Mouse (Mus musculus) MEL-GATA-1-ER (cell line): ENCODE measurements around the gene Mib2.
"Not testable (repeated sequence)": the region's sequence is repeated elsewhere in the genome, so short reads cannot be mapped to it uniquely, and the experiment has no call there.

ENCODE experiments used
- DNase-seq: peaks from one replicate; pipeline ENCODE4 v3.0.0-alpha.2; 2012; ENCODE audit warnings: low read depth; ENCODE audit errors: extremely low read depth

The Mib2 gene

DNA sequence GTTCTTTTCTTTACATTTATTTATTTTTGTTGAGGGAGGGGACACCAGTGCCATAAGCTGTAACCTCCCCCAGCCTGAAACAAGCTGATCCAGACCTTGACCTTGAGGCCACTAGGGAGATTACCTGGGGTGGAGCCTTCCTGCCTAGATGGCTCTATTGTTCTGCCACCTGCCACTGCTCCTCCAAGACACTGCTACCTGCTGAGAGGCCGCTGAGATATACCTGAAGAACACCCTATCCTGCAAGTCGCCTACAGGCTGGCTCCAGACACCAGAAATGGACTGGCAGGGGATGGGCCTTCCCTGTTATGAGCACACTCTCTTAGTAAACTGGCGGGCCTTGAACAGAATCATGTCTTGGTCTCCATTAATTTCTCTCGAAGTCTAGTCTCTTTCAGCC lies 1.2 kb upstream of the Mib2 start:
- DNase-seq = not testable (repeated sequence)

DNA sequence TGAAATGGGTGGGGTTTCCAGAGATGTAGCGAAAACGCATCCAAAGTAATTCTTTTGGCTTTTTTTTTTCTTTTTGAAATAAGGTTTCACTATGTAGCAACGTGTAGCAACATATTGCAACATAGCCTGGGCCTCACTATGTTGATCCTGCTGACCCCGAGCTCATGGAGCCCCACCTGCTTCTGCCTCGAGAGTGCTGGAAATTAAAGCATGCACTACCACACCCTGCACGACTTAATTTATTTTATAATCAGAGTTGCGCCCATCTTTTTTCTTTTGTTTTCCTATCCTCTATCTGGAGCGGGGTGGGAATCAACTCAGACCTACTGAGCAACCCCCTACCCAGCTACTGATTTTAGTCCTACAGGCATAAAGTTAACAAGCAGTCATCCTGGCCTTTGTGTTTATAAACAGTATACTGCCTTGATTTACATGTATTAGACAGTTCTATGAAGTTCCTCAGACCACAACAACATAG lies 639 bp upstream of the Mib2 start:
- no peak for DNase-seq

DNA sequence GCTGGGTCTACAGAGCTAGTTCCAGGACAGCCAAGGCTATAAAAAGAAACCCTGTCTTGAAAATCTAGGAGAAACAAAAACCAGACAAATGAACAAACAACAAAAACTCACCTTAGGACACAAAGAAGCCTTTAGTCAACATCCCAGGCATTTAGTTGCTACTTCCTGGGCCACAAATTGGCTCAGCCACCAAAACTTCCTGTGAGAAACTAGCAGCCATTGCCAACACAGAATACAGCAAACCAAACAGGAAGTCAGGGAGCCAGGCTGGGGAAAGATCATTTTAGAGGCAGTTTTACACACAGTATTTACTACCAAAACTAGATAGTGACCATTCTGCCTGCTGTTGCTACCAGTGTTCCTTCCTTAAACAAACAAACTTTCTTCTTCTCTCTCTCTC lies 2.1 kb downstream of the Mib2 start:
- no peak for DNase-seq

DNA sequence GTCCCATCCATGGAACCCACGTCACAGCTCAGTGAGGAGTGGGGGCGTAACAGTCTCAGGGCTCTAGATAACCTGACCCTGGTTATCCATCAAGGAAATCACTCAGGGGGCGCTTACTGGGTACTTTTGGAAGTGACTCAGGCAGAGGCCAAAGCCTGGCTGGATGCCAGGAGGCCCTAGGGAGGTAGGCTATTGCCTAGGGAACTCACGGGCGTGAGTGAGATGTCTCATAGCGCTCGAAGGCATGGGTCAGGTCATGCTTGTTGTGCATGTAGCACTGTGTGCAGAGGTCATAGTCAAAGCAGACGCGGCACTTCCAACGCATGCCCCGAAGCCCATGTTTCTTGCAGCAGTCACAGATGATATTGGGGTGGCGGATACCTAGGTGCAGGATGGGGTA lies 8.4 kb downstream of the Mib2 start:
- no peak for DNase-seq

DNA sequence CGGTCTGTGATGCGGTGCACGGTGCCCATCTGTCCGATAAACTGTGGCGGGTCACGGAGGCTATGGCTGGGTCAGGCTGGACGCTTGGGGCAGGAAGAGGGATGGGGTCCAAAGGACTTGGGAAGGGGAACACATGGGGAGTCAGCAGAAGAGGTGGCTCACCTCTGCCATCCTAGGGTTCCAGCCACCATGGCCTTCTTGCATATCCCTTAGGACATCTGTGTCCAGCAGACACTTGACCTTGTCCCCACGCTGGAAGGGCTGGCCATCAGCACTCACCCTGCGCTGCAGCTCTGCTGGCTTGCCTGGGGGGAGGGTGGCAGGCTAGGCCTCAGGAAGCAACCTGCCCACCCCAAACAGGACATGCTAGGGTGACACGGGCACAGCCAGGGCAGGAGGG lies 10.0 kb downstream of the Mib2 start:
- DNase-seq = no peak

DNA sequence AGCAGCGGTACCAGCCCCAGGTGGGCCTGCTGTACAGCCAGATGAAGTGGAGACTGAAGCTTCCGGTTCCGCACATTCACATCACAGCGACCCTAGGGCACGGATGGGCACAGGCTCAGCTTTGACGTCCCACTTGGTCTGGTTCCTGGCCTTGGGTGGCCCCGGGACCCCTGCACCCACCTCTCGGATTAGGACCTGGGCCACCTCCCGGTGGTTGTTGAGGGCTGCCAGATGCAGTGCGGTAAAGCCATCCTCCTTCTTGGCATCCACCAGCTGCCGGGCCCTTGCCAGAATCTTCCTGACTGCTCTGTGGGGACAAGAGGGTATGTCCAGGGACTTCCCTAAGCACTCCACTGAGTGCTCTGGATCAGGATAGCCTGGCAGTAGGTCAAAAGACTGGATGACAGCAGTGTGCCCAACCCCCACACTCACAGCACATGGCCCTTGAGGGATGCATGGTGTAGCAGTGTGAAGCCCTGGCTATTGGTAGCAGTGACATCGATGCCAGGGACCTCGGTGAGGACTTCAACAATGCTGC lies 12.7 kb downstream of the Mib2 start:
- no peak for DNase-seq

DNA sequence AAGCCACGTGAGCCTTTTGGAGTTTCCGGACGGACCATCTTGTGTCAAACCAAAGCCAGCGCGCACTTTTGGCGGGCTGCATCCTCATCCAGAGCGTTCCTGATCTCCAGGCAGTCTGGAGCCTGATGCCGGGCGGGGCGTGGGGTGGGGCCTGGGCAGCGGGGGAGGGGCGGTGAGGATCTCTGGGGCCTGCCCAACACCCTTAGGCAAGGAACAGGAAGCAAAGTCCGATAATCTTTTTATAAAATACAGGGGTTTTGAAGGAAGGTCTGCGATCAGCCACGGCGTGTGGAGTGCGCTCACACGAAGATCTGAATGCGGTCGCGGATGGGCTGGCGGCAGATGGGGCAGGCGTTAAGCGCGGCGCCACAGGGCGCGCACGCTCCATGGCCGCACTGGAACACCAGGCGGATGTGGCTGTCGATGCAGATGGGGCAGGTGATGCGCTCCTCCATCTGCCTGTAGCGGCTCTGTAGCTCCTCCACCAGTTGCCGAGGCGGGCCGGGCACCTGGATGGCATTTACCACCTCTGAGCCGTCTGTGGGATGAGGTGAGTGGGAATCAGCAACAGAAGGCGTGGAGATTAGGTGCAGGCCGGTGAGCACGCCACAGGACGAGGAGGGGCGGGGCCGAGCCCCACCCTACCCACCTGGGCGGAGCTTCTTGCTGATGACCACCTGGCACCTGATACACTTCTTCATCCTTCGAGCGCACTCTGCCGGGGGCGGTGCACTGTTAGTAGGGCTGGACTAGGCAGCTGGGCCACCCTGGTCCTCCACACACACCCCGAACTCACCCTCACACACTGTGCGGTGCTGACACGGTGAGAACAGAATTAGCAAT lies 14.3 kb downstream of the Mib2 start:
- DNase-seq = no peak

DNA sequence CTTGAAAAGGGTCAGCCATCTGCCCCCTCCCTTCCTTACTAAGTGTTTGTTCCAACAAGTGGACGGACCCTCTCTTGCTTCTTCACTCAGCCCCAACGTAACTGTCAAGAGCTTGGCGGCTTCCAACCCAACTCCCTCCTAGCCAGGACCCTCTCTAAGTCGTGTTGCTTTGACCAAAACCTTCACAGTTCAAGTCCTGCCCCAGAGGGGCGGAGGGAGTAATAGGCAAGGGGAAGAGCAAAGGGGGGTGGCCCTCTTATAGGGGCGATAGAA lies 14.9 kb downstream of the Mib2 start:
- no peak for DNase-seq

DNA sequence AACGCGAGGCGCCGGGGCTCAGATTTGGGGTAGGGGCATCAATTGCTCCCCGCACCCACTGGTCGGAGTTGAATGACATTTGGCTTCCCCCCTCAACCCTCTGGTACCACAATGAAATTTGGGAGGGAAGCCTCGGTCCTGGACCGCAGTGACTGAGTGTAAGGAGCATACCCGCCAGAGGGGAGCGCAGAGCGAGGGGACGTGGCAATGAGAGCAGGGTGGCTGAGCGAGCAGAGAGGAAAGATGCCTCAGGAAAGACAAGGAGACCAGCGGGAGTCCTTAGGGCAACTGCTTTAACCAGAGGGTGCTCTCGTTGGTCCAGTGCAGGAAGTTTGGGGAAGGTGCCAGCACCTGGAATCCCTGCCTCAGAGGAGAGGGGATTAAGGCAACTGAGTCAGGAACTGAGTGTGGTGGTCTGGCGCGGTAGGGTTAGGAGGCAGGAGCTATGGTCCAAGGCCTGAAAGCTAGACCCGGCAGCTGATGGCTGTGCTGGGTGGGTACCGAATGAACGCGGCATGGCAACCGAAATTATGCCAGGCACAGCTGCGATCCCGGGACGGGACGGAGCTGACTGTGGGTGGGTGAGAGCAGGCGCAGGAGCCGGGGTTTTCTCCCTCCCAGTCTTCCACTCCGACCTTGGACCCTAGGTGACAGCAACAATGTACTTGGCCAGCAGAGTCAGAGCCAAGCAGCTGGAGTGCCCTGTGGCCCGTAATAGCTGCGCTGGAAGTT lies 15.4 kb downstream of the Mib2 start:
- no peak for DNase-seq

DNA sequence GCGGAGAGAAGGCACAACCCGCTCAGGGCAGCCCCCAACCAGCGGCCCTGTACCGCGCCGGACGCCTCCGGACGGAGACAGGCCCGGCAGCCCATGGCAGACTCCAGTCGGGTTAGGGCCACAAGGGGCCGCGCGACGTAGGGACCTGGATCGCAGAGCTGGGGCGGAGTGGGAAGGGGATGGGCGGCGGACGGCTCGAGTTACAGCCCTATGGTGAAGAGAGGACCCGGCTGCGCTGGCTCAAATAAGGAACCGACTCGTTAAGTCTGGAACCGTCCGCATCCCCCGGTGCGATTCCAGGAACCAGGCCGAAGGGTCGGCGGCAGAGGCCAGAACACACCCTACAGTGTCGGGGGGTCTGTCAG lies 15.9 kb downstream of the Mib2 start, which contains the start of gene Mmp23:
Mmp23 (minus strand) TSS at position 299 of the 365 bp plus-strand sequence.
- no peak for DNase-seq

DNA sequence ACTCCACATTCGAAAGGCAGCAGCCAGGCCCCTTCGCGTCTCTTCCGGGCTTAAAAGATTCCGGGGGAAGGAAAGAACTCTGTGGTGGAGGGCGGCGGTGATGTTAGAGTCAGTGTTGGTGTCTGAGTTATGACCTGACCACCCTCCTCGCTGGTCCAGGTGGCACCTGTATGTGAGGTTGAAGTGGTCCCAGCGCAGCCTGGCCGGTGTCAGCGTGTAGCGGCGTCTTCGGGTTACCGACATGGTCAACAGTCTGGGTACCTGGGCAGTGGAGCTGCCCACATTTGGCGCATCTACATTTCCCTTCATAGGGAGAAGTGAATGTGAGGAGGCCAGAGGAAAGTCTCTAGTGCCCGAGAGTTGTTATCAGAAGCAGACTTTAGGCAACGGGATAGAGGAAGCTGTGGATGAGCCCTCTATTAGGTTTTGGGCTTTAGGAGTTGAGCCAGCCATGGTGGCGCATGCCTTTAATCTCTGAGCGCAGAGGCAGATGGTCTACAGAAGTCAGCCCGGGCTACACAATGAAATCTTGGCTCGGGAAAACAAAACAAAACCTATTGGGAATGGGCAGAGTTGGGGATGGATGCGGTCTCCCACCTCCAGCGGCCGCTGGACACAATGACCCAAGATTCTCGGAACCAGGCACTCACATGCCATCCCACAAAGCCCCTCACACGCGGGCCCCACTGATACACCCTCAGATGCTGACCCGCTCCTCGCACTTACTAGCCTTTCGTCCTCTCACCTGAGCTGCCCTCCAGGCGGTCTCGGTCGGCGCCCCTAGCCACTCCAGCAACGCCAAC lies 16.5 kb downstream of the Mib2 start:
- no peak for DNase-seq

DNA sequence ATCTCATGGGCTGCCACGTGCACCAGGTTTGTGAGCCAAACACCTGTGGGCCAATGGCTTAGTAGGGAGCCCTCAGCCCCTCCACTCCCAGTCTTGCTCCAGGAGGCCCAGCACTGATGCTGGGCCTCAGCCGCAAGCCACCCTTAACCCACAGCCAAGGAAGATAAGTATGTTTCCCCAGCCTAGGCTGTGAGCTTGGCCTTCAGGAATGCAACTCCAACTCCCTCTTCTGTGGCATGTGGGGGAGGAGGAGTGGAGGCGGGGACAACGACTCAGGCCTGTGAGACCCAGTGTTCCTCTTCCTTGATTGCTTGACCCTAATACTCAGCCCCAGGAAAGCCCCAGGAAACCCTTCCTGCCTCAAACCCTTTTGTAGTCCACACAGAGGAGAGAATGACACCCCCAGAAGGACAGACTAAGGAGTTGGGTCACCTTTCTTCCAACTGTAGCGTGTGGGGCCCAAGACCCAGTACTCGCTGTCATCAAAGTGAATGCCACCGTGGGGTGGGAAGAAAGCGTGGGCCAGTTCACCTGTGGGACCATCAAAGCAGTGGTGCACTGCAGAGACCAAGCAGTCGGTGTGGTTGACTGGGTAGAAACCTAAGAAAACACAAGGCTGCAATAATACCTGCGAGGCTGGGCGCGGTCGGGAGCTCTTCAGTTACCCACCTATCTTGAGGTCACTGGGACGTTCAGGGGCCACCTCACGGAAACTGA lies 17.3 kb downstream of the Mib2 start:
- no peak for DNase-seq

DNA sequence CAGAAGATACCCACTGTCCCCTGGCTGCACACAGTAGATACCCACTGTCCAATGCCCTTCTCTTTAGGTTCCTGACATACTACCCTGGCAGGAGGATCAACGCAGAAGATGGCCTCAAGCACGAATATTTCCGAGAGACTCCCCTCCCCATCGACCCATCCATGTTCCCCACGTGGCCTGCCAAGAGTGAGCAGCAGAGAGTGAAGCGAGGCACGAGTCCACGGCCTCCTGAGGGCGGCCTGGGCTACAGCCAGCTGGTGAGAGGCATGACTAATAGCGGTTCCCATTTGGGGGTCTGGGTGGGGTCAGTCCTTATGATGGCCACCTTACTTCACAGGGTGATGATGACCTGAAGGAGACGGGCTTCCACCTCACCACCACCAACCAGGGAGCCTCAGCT lies 19.6 kb downstream of the Mib2 start:
- no peak for DNase-seq

DNA sequence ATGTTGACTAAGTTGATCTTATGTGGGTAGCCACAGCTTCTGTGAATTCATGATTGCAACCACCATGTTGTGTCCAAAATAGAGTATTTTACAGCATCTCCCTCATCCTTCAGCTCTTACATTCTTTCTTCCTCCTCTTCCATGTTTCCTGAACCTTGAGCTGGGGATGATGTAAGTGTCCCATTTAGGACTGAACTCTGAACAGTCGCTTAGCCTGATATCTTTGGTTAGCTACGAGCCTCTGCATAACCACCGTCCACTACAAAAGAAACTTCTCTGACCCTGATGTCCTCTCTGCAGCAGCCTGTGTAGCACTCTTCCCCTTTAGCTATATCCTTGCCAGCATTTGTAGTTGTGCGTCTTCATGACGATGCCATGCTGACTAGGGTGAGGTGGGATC lies 23.3 kb downstream of the Mib2 start:
- no peak for DNase-seq

DNA sequence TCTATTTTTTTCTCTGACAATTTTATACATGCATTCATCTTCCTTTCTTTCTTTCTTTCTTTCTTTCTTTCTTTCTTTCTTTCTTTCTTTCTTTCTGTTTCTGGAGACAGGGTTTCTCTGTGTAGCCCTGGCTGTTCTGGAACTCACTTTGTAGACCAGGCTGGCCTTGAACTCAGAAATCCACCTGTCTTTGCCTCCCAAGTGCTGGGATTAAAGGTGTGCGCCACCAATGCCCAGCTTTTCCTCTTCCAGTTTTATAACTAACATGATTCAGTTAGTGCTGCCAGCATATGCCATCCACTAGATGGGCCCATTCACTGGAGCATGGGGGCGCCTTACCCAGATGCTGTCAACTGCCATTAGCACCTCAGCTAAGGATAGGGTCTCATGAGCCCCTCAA lies 23.7 kb downstream of the Mib2 start, which contains the start of gene Gm10563:
Gm10563 (minus strand) TSS at position 101 of the 400 bp plus-strand sequence.
- DNase-seq = not testable (repeated sequence)

DNA sequence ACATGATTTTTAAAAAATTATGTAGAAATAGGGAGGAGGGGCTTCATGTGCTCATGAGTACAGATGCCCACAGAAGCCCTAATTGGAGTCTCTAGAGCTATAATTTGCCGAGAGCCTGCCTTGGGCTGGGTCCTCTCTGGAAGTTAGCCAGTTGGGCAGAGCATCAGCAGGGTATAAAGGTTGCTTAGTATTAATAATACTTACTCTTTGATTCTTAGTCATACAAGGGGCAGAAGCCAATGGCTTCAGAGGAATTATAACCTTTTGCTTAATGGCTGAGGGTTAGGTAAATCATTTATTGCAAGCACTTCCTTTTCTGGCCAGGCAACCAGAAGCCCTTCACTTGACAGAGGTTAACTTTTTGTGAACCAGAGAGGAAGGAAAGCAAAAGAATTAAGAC lies 25.5 kb downstream of the Mib2 start:
- DNase-seq = no peak

DNA sequence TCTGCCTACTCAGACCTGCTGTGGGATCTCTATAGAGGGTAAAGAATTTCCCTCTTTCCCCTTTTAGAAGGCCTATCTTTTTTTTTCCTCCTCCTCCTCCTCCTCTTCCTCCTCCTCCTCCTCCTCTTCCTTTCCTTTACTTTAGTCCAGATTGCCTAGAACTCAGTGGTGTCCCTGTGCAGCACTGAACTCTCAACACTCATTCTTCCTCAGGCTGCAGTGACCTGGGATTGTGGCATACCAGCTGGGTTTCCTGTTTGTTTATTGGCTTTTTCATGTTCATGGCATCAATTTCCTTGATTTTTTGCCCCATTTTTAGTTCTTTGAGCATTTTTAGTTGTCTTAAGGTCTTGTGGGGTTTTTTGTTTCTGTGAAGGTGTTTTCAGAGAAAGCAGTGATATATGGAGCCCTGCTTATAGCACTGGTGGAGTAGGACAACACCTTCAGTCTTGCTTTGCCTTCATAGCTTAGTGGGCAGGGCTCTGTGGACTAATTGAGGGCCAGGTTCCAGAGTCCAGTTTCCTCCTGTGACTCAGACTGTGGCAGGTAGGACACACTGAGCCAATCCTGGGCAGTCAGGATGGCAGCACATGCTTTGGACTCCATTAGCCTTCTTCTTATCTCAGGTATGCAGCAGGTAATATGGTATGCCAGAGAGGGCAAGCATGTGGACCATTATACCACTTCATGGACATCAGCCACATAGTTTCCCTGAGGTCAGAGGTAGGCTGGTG lies 33.1 kb downstream of the Mib2 start:
- DNase-seq = no peak

DNA sequence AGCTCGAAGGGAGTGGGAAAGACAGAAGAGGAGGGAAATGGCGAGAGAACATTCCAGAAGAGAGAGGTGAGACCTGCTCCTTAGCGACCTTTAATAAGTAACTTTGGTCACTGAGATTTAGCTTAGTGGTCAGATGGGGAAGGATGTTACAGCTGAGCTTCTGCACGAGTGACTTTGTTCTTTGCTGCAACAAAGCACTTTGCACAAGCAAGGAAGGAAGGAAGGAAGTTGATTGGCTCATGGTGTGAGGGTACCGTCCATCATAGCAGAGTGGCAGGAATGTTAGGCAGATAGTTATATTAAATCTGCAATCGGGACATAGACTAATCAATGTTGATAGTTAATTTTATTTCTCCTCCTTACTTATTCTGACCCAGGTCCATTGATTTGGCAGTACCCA lies 38.7 kb downstream of the Mib2 start:
- DNase-seq = no peak

DNA sequence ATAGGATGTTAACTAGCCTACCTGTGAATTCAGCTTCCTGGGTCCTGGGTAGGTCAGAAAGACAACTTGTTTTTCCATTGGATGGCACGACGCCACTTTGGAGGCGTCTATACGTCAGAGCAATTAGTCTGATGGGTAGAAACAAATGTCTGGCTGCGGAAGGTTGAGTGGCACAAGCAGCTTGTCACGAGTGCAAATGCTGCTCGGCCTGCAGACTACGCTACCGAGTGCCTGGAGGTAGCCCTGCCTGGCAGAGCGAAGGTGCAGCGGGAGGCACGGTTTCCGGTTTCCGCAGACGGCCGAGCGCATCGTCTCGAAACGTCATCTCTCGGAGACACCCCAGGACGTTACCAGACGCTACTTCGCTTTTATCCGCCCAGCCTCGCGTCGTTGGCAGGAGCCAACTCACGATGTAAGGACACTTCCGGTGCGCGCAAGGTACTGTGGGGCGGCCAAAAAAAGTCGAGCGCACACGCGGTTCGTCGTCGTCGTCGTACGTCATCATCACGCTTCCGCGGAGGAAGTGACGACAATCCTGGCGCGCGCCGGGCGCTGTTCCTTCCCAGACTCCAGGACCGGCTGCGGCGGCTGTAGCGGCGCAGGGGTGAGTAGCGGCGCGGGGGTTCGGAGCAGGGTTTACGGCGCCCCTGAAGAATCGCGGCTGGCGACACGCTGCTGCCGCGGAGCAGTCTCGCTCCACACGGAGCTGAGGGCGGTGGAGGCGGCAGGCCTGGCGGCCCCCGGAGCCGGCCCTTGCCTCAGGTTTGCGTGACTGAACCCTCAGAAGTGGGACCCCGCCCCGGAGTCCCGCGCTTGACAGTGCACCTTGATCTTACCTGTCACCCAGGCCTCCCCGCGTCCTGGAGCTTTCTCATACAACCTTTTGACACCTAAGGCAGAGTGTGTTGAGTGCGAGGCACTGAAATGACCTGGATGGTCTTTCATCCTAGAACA lies 44.4 kb downstream of the Mib2 start, which contains the start of gene Cdk11b:
Cdk11b (plus strand) TSS at position 517 of the 954 bp plus-strand sequence.
- DNase-seq = peak; percentile 98
